Mouse (Mus musculus) heart, embryonic 15.5 days (tissue): ENCODE results near the gene Fgf3. TPM values are rescaled to one million over a fixed set of nuclear protein-coding genes. Genes with fewer than 3 reads are reported as not detected.
"Not testable (repeated sequence)": the region's sequence is repeated elsewhere in the genome, so short reads cannot be mapped to it uniquely, and the experiment has no call there.

Experiments
- ATAC-seq: fragments of 200-750 bp; cut with Nextera tagmentation; replicated peaks from 2 replicates; pipeline ENCODE4 v1.8.0; 2017; ENCODE audit warnings: low read depth, moderate TSS enrichment; ENCODE audit not compliant: insufficient number of reproducible peaks, insufficient read depth, low FRiP score
- H3K27ac ChIP-seq: fragments of 300-500 bp; sonication (generic); 2 replicates; pipeline ENCODE4 v1.5.1; 2015; ENCODE audit warnings: mild to moderate bottlenecking, inconsistent platforms
- H3K27me3 ChIP-seq: fragments of 300-500 bp; sonication (generic); 2 replicates; pipeline ENCODE4 v1.6.1; 2015; ENCODE audit warnings: inconsistent platforms
- H3K36me3 ChIP-seq: fragments of 300-500 bp; sonication (generic); 2 replicates; pipeline ENCODE4 v1.6.1; 2015; ENCODE audit warnings: mild to moderate bottlenecking, inconsistent platforms
- H3K4me1 ChIP-seq: fragments of 300-500 bp; sonication (generic); replicated peaks from 2 replicates; pipeline ENCODE4 v1.6.1; 2015; ENCODE audit warnings: inconsistent platforms
- H3K4me2 ChIP-seq: fragments of 300-500 bp; sonication (generic); 2 replicates; pipeline ENCODE4 v1.6.1; 2015; ENCODE audit warnings: inconsistent platforms, mild to moderate bottlenecking, moderate library complexity
- H3K4me3 ChIP-seq: fragments of 300-500 bp; sonication (generic); 2 replicates; pipeline ENCODE4 v1.5.1; 2015; ENCODE audit warnings: mild to moderate bottlenecking, inconsistent platforms
- H3K9ac ChIP-seq: fragments of 300-500 bp; sonication (generic); 2 replicates; pipeline ENCODE4 v1.6.1; 2015; ENCODE audit warnings: mild to moderate bottlenecking, inconsistent platforms
- H3K9me3 ChIP-seq: fragments of 300-500 bp; sonication (generic); replicated peaks from 2 replicates; pipeline ENCODE4 v1.6.1; 2016; ENCODE audit warnings: inconsistent platforms
- WGBS: fragments of 180-500 bp; shearing (Covaris S2); methylation state at CpG from one replicate; pipeline ENCODE4 v1.1.7; 2015; ENCODE audit warnings: mixed read lengths; 5-methylcytosine and 5-hydroxymethylcytosine counted together
- polyA plus RNA-seq: library from polyadenylated mRNA; unstranded; fragments of >200 nt; fragmentation: Nextera tagmentation; extraction: Ambion mirVana; gene quantifications from 2 replicates; pipeline ENCODE4 v1.2.1, GENCODE M21; 2015

Fgf3 gene
- polyA plus RNA-seq, 1 experiment from 2014 or later: not detected

GRCm38 (mm10) chr7:144878401-144878800 lies 40.5 kb downstream of the Fgf3 start:
- no peak overlapping the region for H3K9ac ChIP-seq
- 94% methylated on average over 1 of the region's 1 CpGs for WGBS
- no peak overlapping the region for H3K4me3 ChIP-seq
- H3K4me2 ChIP-seq: no peak overlapping the region
- H3K27me3 ChIP-seq: peaks cover 4% of the 10 kb centered on the region
- H3K36me3 ChIP-seq: no peaks in the 10 kb centered on the region
- no peaks in the 10 kb centered on the region for H3K9me3 ChIP-seq
- peaks cover 10% of the 10 kb centered on the region; the same call in 1 of the 2 replicates for H3K4me1 ChIP-seq
- H3K27ac ChIP-seq: no peak overlapping the region
- no peak for ATAC-seq

DNA sequence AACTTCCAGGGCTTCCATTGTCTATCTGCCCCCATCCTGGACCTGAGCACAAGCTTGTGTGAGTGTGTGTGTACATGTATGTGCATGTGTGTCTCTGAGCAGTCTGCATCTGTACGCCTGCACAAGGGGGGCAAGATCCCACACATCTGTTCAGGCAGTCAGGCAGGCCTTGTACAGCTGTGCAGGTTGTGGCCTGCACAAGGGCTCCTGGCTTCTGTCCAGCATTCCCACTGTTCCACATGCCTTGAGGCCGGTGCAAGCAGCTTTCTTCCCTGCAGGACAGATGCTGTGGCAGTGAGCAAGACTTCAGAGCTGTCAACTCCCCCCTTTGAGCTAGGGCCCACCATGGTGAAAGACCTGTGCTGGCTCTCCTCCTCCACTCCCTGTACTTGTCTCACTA lies 45.2 kb downstream of the Fgf3 start:
- no peaks in the 10 kb centered on the region for H3K9me3 ChIP-seq
- H3K4me2 ChIP-seq: no peak overlapping the region
- no peak overlapping the region for H3K9ac ChIP-seq
- peaks cover 11% of the 10 kb centered on the region for H3K4me1 ChIP-seq
- 34% methylated on average over 2 of the region's 2 CpGs for WGBS
- peaks cover 8% of the 10 kb centered on the region for H3K27me3 ChIP-seq
- H3K36me3 ChIP-seq: no peaks in the 10 kb centered on the region
- ATAC-seq: no peak
- no peak overlapping the region for H3K4me3 ChIP-seq
- no peak overlapping the region for H3K27ac ChIP-seq

DNA sequence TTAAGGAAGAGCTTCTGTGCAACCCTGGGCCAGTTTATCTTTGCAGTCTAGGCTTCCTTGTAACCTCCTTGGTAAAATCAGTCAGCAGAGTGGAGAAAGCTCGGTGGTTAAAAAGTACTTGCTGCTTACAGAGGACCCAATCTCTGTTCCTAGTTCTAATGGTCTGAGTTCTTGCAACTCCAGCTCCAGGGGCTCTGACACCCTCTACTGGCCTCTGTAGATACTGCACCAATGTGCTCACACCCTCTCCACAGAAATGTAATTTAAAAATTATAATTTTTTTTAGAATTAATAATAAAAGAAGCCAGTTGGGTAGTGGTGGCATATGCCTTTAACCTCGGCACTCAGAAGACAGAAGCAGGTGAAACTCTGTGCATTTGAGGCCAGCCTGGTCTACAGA lies 49.8 kb downstream of the Fgf3 start:
- 86% methylated on average over 2 of the region's 2 CpGs for WGBS
- ATAC-seq: no peak

GRCm38 (mm10) chr7:144888564-144889299 lies 50.8 kb downstream of the Fgf3 start:
- Histone ChIP-seq H3K4me3 (no peak overlapping the region), H3K9ac (no peak overlapping the region), H3K27ac (no peak overlapping the region), H3K27me3 (peaks cover 42% of the 10 kb centered on the region), H3K9me3 (no peaks in the 10 kb centered on the region), H3K36me3 (no peaks in the 10 kb centered on the region), H3K4me2 (no peak overlapping the region), H3K4me1 (peaks cover 10% of the 10 kb centered on the region)
- ATAC-seq: no peak
- 6% methylated on average over 18 of the region's 18 CpGs for WGBS

More for the DNA sequence above, 49.8 kb downstream of the Fgf3 start:
- peaks cover 36% of the 10 kb centered on the region for H3K27me3 ChIP-seq
- H3K9me3 ChIP-seq: no peaks in the 10 kb centered on the region
- H3K9ac ChIP-seq: no peak overlapping the region
- H3K36me3 ChIP-seq: no peaks in the 10 kb centered on the region
- H3K27ac ChIP-seq: no peak overlapping the region
- no peak overlapping the region for H3K4me2 ChIP-seq
- H3K4me3 ChIP-seq: no peak overlapping the region
- peaks cover 14% of the 10 kb centered on the region for H3K4me1 ChIP-seq

DNA sequence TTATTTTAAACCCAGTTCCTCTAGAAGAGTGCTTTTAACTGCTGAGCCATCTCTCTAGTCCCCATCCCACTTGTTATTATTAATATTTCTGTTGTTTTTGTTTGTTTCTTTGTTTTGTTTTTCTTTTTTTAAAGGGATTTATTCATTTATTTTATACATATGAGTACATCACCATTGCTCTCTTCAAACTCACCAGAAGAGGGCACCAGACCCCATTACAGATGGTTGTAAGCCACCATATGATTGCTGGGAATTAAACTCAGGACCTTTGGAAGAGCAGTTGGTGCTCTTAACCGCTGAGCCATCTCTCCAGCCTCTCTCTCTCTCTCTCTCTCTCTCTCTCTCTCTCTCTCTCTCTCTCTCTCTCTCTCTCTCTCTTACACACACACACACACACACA lies 52.8 kb downstream of the Fgf3 start:
- not testable (repeated sequence) for ATAC-seq, H3K9ac ChIP-seq, H3K27ac ChIP-seq, H3K4me2 ChIP-seq, H3K36me3 ChIP-seq, H3K9me3 ChIP-seq, H3K4me3 ChIP-seq
- peaks cover 58% of the 10 kb centered on the region for H3K27me3 ChIP-seq
- H3K4me1 ChIP-seq: peaks cover 12% of the 10 kb centered on the region
- 87% methylated on average over 1 of the region's 1 CpGs for WGBS

- ATAC-seq: no peak
- H3K27ac ChIP-seq: no peak overlapping the region
- H3K4me1 ChIP-seq: peaks cover 23% of the 10 kb centered on the region
- no peak overlapping the region for H3K9ac ChIP-seq
- H3K4me2 ChIP-seq: no peak overlapping the region
- H3K9me3 ChIP-seq: no peaks in the 10 kb centered on the region
- peaks cover 70% of the 10 kb centered on the region for H3K27me3 ChIP-seq
- H3K36me3 ChIP-seq: no peaks in the 10 kb centered on the region
- no peak overlapping the region for H3K4me3 ChIP-seq
- 77% methylated on average over 2 of the region's 2 CpGs for WGBS
Observed at GRCm38 (mm10) chr7:144891863-144892262, 54.0 kb downstream of the Fgf3 start.

- Histone ChIP-seq H3K4me2 (no peak overlapping the region), H3K27me3 (peaks cover 75% of the 10 kb centered on the region), H3K9ac (no peak overlapping the region), H3K4me1 (peaks cover 27% of the 10 kb centered on the region), H3K36me3 (no peaks in the 10 kb centered on the region), H3K4me3 (no peak overlapping the region), H3K9me3 (no peaks in the 10 kb centered on the region), H3K27ac (no peak overlapping the region)
- ATAC-seq: no peak
- 48% methylated on average over 6 of the region's 6 CpGs for WGBS
Observed at GRCm38 (mm10) chr7:144892322-144892721, 54.4 kb downstream of the Fgf3 start.

Other genes starting within 250 kb of the Fgf3 start
- gene Ano1, start 86.1 kb upstream of the Fgf3 start, polyA plus RNA-seq: 8.1 and 12.2 TPM in 2 replicates
- gene Fgf4, start 9.3 kb downstream of the Fgf3 start, polyA plus RNA-seq: not detected in 2 replicates
- 0.11 TPM in 1 of 2 replicates, not detected in the other for gene Fgf15, start 58.4 kb downstream of the Fgf3 start, polyA plus RNA-seq
- gene LTO1, start 77.0 kb downstream of the Fgf3 start, polyA plus RNA-seq: 19.8 and 21.6 TPM in 2 replicates
- gene Ccnd1, start 101.8 kb downstream of the Fgf3 start, polyA plus RNA-seq: 57.2 and 57.4 TPM in 2 replicates